Mouse (Mus musculus) frontal cortex, postnatal 14 days (tissue): Measurements from ENCODE around the gene Secisbp2l.

ENCODE experiments used
- DNase-seq, 2 experiments: peaks; one replicate each; pipeline ENCODE4 v3.0.0; 2022; ENCODE audit warnings: low spot score in 2 of 2

Gene Secisbp2l

GRCm38 (mm10) chr2:125784392-125784791 lies 1.7 kb upstream of the Secisbp2l start:
- DNase-seq, result no peak

DNA sequence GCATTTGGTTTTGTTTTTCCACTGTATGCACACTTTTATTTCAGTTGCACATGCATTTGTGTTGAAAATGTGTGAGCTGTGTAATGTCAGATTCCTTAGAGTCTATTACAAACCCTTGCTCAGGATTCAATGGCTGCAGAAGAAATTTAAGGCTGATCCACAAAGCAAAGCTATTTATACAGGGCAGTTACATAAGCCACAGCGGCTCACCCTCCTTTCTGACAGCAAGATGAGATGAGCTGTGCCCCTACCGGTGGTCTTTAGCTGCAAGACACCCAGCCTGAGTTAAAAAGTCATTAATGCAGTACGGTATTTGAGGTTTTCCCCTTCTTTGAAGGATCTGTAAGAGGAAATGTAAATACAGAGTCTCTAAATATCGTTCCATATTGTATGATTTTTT lies 1.2 kb upstream of the Secisbp2l start:
- no peak for DNase-seq

- DNase-seq, result no peak
Observed at GRCm38 (mm10) chr2:125781978-125782718, 522 bp downstream of the Secisbp2l start.

DNA sequence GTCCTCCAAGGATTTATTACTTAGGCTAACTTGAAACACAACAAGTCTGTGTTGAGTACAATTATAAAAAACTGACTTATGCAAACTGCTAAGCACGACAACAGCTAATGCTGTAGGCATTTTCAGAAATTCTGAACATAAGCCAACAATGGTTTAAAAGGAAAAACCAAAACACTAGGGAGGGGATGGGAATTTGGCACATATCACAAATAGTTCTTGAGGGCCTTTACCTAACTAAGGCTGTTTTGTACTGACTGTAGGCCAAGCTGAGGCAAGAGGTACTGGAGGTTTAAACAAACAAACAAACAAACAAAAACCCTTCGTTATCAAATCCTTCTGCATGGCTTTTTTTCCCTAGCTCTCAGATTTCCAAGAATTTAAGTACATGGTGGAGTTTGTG lies 1.7 kb downstream of the Secisbp2l start:
- no peak for DNase-seq

GRCm38 (mm10) chr2:125778380-125778779 lies 4.3 kb downstream of the Secisbp2l start:
- DNase-seq, result no peak

DNA sequence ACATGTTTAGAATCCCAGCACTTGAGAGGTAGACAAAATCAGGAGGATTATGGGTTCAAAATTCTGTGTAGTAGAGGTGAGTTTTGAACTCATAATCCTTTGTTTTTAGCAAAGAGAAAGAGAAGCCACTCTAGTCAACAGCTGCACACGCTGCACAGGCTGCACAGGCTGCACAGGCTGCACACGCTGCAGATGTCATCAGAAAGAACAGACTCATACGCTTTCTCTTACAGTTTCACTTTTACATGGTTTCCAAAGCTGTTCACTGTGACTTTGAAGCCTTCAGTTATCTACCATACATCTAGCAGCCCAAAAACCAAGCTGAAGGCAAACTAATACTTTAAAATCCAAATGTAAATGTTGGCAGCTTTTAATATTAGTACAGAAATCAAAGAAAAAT lies 5.7 kb downstream of the Secisbp2l start:
- no peak for DNase-seq

GRCm38 (mm10) chr2:125775661-125776060 lies 7.0 kb downstream of the Secisbp2l start:
- no peak for DNase-seq

- DNase-seq, result no peak
Observed at GRCm38 (mm10) chr2:125774846-125775245, 7.8 kb downstream of the Secisbp2l start.

DNA sequence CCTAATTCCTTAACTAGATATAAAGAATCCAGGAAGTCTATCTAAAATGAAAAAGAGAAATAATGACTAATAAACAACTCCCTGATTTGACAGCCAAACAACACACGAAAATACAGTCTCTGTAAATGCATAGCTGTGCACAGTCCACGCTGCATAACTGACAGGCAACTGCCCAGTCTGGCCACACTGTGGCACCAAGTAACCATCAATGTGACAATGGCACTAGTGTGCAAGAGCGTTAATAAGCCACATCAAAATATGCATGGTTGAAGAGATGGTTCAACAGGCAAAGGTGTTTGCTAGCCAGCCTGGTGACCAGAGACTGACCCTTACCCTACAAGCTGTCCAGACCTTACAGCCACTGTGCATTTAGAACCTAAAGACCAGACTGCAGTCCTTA lies 17.6 kb downstream of the Secisbp2l start:
- no peak for DNase-seq

GRCm38 (mm10) chr2:125764531-125764930 lies 18.1 kb downstream of the Secisbp2l start:
- DNase-seq, result no peak

DNA sequence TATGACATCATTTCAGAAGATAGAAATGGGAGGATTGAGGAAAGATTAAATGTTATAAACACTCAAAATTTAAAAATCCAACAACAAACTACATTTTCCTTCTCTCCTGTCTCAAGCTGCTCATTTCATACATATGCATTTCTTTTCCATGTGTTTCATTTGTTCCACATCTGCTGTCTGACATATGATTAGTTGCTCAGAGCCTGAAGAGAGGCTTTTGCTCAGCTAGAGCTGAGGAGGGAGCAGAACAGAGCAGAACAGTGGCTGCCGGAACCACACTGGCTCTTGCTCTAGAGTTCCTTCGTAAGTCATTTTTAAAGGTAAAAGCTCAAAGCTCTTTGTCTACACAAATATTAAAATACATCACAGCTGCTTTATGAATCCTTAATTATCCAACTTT lies 33.3 kb downstream of the Secisbp2l start:
- DNase-seq, result no peak

DNA sequence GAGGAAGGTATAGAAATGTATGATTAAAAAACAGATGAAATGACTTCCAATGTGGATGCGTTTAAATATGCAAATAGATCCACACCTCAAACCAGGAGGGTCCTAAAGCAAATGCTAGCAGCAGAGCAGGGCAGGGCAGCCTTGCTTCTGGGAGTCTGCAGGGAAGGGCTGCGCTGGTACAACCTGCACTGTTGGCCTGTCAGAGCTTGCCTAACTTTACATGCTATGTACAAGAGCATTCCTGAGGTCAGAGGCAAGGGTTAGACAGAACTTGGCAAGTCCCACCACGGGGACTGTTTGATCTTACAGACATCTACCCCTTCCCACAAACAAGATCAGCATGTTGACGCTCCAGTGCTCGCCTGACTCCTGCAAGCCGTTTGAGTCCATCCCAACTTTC lies 43.3 kb downstream of the Secisbp2l start:
- DNase-seq, result no peak

- no peak for DNase-seq
Observed at GRCm38 (mm10) chr2:125738718-125739117, 44.0 kb downstream of the Secisbp2l start.

GRCm38 (mm10) chr2:125736025-125736343 lies 46.7 kb downstream of the Secisbp2l start:
- DNase-seq, result no peak

- DNase-seq, result no peak
Observed at GRCm38 (mm10) chr2:125735333-125736024, 47.2 kb downstream of the Secisbp2l start.

- DNase-seq, result no peak
Observed at GRCm38 (mm10) chr2:125734741-125735140, 47.9 kb downstream of the Secisbp2l start.

DNA sequence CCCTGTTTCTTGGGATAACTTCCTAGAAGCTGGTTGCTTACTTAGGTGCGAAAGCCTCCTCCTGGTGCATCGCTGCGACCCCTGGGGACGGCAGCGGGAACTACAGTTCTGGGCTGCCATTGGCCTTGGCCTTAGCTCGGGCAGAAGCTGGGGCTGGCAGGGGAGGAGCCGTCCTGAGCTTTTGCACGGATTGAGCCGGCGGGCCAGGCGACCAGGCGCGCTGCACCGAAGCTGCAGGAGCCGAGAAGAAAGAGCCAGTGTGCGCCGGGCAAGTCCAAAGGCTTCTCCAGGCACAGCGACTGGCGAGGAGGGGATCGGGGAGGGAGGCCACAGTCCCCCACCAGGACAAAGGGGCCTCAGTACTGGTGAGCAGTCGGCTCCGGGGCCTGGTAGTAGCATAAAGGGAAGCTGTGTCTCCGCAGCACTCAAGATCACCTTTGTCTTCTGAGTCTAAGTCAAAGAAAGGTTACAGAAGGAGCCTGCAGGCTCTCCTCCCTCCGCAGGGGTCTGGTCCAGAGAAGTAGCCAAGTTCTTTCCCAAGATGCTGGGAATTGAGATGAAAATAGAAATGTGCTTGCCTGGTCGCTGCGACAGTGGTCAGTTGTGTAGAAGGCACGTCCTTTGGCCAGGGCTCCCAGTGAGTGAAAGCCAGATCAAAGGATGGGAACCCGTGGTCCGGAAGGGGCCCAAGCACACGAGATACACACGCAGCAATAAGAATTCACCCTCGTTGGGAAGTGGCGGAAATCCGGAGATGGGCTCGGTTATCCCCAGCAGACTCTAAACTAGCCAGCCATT lies 50.7 kb downstream of the Secisbp2l start:
- peak; percentile 87 to 91 for DNase-seq

DNA sequence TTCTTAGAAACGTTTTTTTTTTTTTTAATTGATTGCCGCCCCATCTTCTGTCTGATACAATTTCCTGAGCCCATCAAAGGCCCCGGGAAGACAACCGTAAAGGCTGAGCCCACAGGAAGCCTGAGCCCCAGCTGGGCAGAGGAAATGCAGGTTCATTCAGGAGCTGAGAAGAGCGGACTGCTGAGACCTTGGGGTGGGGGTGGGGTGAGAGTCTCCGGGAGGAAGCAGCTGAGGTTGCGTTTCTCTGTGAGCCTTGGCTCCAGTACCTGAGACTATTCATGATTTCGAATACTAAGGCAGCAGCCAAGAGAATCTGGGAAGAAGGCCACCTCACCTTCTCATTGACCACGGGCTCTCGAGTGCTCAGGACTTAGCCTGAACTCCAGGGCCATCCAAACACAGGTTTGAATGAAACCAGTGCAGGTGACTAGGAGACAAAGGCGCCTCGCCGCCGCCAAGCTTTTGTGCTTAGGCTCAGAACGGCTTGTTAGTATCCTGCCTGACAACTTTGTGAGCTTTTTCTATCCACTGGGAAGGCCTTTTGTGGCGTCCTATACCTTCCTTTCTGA lies 58.0 kb downstream of the Secisbp2l start:
- no peak for DNase-seq

DNA sequence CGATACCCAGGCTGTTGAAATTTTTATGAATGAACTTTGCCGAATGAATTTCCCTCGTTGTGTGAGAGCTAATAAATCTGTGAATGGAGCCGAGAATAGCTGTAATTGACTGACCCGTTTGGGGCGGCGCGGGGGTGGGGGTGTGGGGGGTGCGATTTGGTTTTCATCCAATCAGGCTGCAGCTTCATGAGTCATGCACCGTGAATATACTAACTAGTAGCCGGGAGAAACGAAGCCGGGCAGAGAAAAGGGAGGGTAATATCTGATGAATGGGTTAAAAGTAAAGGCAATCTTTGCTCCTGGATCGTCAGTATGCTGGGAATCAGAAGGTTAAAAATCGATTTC lies 58.6 kb downstream of the Secisbp2l start, which contains the start of gene Shc4:
Shc4 (minus strand) TSS at position 63 of the 345 bp plus-strand sequence.
- DNase-seq, result no peak

DNA sequence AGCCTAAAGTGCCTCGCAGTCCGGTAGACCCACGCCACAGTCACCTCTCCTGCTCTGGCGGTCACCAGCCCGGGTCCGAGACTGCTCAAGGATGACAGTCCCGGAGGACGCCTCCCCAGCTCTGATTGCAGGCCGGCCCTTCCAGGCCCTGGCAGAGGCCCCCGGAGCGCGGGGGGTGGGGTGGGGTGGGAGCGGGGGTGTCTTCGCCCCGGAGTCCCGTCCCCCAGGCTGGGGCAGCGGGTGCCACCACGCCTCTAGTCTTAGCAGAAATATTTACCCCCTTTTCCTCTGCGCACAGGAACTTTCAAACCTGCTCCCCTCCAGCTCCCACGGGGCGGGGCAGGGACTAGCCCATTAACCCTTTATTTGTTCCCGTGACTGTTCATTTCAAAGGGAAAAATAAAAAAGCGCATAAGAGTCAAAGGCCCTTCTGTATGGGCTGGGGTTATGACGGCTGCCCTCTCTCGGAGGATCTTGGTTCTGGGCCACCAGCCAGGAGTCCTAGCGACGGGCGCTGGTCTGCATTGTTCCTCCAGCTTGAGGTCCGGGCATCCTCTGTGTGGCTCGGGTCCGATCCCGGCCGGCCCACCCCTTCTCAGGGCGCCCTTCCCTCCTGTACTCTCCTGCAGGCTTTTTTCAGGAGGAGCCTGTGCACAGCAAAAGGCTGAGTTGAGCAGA lies 59.1 kb downstream of the Secisbp2l start:
- peak; percentile 31 to 40 for DNase-seq

- DNase-seq, result no peak
Observed at GRCm38 (mm10) chr2:125723086-125723407, 59.6 kb downstream of the Secisbp2l start.

DNA sequence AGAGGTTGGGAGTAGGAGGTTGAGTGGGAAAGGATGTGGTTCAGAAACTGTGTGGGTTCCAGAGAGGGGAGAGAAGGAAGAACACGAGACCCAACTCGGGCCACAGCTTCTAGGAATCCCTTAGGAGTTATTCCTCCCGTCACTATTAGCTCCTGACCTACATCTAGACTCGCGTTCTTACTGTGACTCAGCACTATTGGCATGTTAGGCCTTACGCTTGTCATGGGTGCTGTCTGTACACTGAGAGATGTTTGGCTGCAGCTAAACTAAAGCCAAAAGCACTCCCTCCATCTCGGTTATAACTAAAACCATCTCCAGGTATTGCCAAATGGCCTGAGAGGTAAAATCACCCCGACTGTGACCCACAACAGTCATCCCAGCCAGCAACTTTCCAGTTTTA lies 66.1 kb downstream of the Secisbp2l start:
- DNase-seq, result no peak
